Mouse (Mus musculus) heart, postnatal 14 days (tissue): ENCODE measurements around the gene Fancc. TPM values are rescaled to one million over a fixed set of nuclear protein-coding genes. Genes with fewer than 3 reads are reported as not detected.

Experiments used
- DNase-seq, 2 experiments: peaks; one replicate each; pipeline ENCODE4 v3.0.0; 2021 to 2022
- intact Hi-C: fragments of 180-260 bp; cut with DNase I; formaldehyde crosslinking; loops from one replicate; pipeline ENCODE4 v1.15.1; 2025
- total RNA-seq, 2 experiments: library from RNA; stranded (reverse); gene quantifications; 2 replicates each; pipeline ENCODE4 v1.2.3; 2021

Fancc gene
- total RNA-seq, 2 experiments from 2014 or later: 5.0 to 6.9 TPM

GRCm38 (mm10) chr13:63255519-63256011 lies 241.5 kb downstream of the Fancc start:
- intact Hi-C loops: loop anchor here (5.0 kb wide), 1 partner anchor 208 kb away; no protein-coding TSS in a partner anchor
- peak in 1 of 2 experiments; percentile 55 for DNase-seq

GRCm38 (mm10) chr13:63253886-63254636 lies 243.0 kb downstream of the Fancc start:
- DNase-seq: no peak
- intact Hi-C loops: loop anchor here (5.0 kb wide), 1 partner anchor 33 kb away; no protein-coding TSS in a partner anchor

GRCm38 (mm10) chr13:63253147-63253546 lies 243.9 kb downstream of the Fancc start:
- intact Hi-C loops: loop anchor here (5.0 kb wide), 1 partner anchor 34 kb away; no protein-coding TSS in a partner anchor
- no peak for DNase-seq

- no peak for DNase-seq
- intact Hi-C loops: loop anchor here (5.0 kb wide), 1 partner anchor 35 kb away; no protein-coding TSS in a partner anchor
These were observed 244.6 kb downstream of the Fancc start for GRCm38 (mm10) chr13:63252295-63253010.

- intact Hi-C loops: loop anchor here (5.0 kb wide), 1 partner anchor 36 kb away; no protein-coding TSS in a partner anchor
- no peak for DNase-seq
These were observed 245.8 kb downstream of the Fancc start for GRCm38 (mm10) chr13:63251118-63251889.

- intact Hi-C loops: loop anchor here (5.0 kb wide), 1 partner anchor 37 kb away; no protein-coding TSS in a partner anchor
- DNase-seq: no peak
These were observed 246.6 kb downstream of the Fancc start for GRCm38 (mm10) chr13:63250441-63250980.

- DNase-seq: no peak
- intact Hi-C loops: loop anchor here (5.0 kb wide), 2 partner anchors 37 to 278 kb away; no protein-coding TSS in a partner anchor
These were observed 247.2 kb downstream of the Fancc start for GRCm38 (mm10) chr13:63249741-63250431.

- intact Hi-C loops: loop anchor here (5.0 kb wide), 1 partner anchor 277 kb away; no protein-coding TSS in a partner anchor
These were observed 247.9 kb downstream of the Fancc start for GRCm38 (mm10) chr13:63249171-63249570.

GRCm38 (mm10) chr13:63248318-63248717 lies 248.8 kb downstream of the Fancc start:
- DNase-seq: no peak
- intact Hi-C loops: loop anchor here (5.0 kb wide), 1 partner anchor 276 kb away; no protein-coding TSS in a partner anchor

More at GRCm38 (mm10) chr13:63249171-63249570, 247.9 kb downstream of the Fancc start:
- no peak for DNase-seq

GRCm38 (mm10) chr13:63247631-63248030 lies 249.4 kb downstream of the Fancc start:
- intact Hi-C loops: loop anchor here (5.0 kb wide), 1 partner anchor 275 kb away; no protein-coding TSS in a partner anchor
- DNase-seq: no peak

GRCm38 (mm10) chr13:63247041-63247440 lies 250.0 kb downstream of the Fancc start:
- intact Hi-C loops: loop anchor here (5.0 kb wide), 1 partner anchor 275 kb away; no protein-coding TSS in a partner anchor
- DNase-seq: no peak

- DNase-seq: no peak
- intact Hi-C loops: loop anchor here (5.0 kb wide), 1 partner anchor 274 kb away; no protein-coding TSS in a partner anchor
These were observed 250.6 kb downstream of the Fancc start for GRCm38 (mm10) chr13:63246332-63246940.

- DNase-seq: no peak
- intact Hi-C loops: loop anchor here (5.0 kb wide), 1 partner anchor 274 kb away; no protein-coding TSS in a partner anchor
These were observed 251.3 kb downstream of the Fancc start for GRCm38 (mm10) chr13:63245812-63246211.

- DNase-seq: no peak
- intact Hi-C loops: loop anchor here (5.0 kb wide), 1 partner anchor 273 kb away; no protein-coding TSS in a partner anchor
These were observed 251.9 kb downstream of the Fancc start for GRCm38 (mm10) chr13:63245218-63245617.

GRCm38 (mm10) chr13:63244425-63244824 lies 252.7 kb downstream of the Fancc start:
- DNase-seq: no peak
- intact Hi-C loops: loop anchor here (5.0 kb wide), 5 partner anchors 33 to 317 kb away; no protein-coding TSS in a partner anchor

- DNase-seq: no peak
- intact Hi-C loops: loop anchor here (5.0 kb wide), 5 partner anchors 34 to 316 kb away; no protein-coding TSS in a partner anchor
These were observed 253.5 kb downstream of the Fancc start for GRCm38 (mm10) chr13:63243586-63243985.

- no peak for DNase-seq
- intact Hi-C loops: loop anchor here (5.0 kb wide), 5 partner anchors 35 to 315 kb away; no protein-coding TSS in a partner anchor
These were observed 254.5 kb downstream of the Fancc start for GRCm38 (mm10) chr13:63242401-63243192.
